ENCODE assay signal across 8 mouse cellular contexts in genomic region chr3:108770725-108771368, GRCm38 (mm10). TPM values are rescaled to one million over a fixed set of nuclear protein-coding genes. Genes with fewer than 3 reads are reported as not detected.
A peak's percentile ranks its signal among the peaks of the same experiment; 100 is the strongest.
DNase-seq lines count a peak whose midpoint lies in the region; ATAC-seq lines count a peak whose summit lies in the region.

No protein-coding gene starts in this region.

- H3K27me3 ChIP-seq in hindbrain, embryonic 12.5 days = no peaks in the 10 kb centered on the region
- peaks cover 6% of the 10 kb centered on the region; the same call in 1 of the 2 replicates for H3K27me3 ChIP-seq in lung, embryonic 15.5 days

- 0 out of 2 replicates have a peak, but pooled peaks cover 2% of the 10 kb centered on the region for H3K4me1 ChIP-seq in hindbrain, embryonic 12.5 days
- H3K4me1 ChIP-seq in lung, embryonic 15.5 days = peaks cover 28% of the 10 kb centered on the region

- peak; percentile 95 for DNase-seq in NIH3T3 (ENCODE audit: low read depth)
- peak; percentile 65 to 68 for DNase-seq in cerebellum, postnatal 14 days
- DNase-seq in frontal cortex, postnatal 10 days (ENCODE audit: low spot score in 2 of 2) = peak; percentile 34 to 45
- DNase-seq in layer of hippocampus, adult 9-10 months (ENCODE audit: low spot score) = peak; percentile 90
- peak; percentile 18 for DNase-seq in ovary, postnatal 10 days (ENCODE audit: low spot score)
- DNase-seq in thymus, postnatal 25 days = peak; percentile 55

- no peak overlapping the region for H3K4me3 ChIP-seq in hindbrain, embryonic 12.5 days
- H3K4me3 ChIP-seq in lung, embryonic 15.5 days = no peak overlapping the region

- H3K9ac ChIP-seq in hindbrain, embryonic 12.5 days = no peak overlapping the region
- H3K9ac ChIP-seq in lung, embryonic 15.5 days = no peak overlapping the region

- no peak overlapping the region for H3K27ac ChIP-seq in hindbrain, embryonic 12.5 days
- peak overlapping the region; percentile 89 for H3K27ac ChIP-seq in lung, embryonic 15.5 days

- WGBS in hindbrain, embryonic 12.5 days = 43% methylated on average over 6 of the region's 6 CpGs
- WGBS in lung, embryonic 15.5 days = 14% methylated on average over 6 of the region's 6 CpGs

- no peak overlapping the region for H3K4me2 ChIP-seq in hindbrain, embryonic 12.5 days (replicated peaks)
- peak overlapping the region; percentile 38 for H3K4me2 ChIP-seq in lung, embryonic 15.5 days

- H3K36me3 ChIP-seq in hindbrain, embryonic 12.5 days = no peaks in the 10 kb centered on the region
- H3K36me3 ChIP-seq in lung, embryonic 15.5 days = no peaks in the 10 kb centered on the region

- peak; percentile 72 for ATAC-seq in hindbrain, embryonic 12.5 days (ENCODE audit: low FRiP score)
- ATAC-seq in lung, embryonic 15.5 days (ENCODE audit: borderline replicate concordance, extremely low read depth, low FRiP score, low TSS enrichment) = peak; percentile 94

- no peaks in the 10 kb centered on the region for H3K9me3 ChIP-seq in hindbrain, embryonic 12.5 days (replicated peaks)
- H3K9me3 ChIP-seq in lung, embryonic 15.5 days = no peaks in the 10 kb centered on the region

RNA-seq across cellular contexts. Expression of gene Aknad1, which starts 31.4 kb away (rescaled TPM):
- 0.25 and 0.40 TPM in 2 replicates for polyA plus RNA-seq in hindbrain, embryonic 12.5 days (2016; fragmentation: Nextera tagmentation; extraction: Ambion mirVana)
- 0.09 TPM in 1 of 2 replicates, not detected in the other for polyA plus RNA-seq in lung, embryonic 15.5 days (2015; fragmentation: Nextera tagmentation; extraction: Ambion mirVana)

RNA-seq across cellular contexts. Expression of gene Gpsm2, which starts 48.7 kb away (rescaled TPM):
- 66.5 and 68.0 TPM in 2 replicates for polyA plus RNA-seq in hindbrain, embryonic 12.5 days (2016; fragmentation: Nextera tagmentation; extraction: Ambion mirVana)
- polyA plus RNA-seq in lung, embryonic 15.5 days (2015; fragmentation: Nextera tagmentation; extraction: Ambion mirVana) = 47.1 and 50.3 TPM in 2 replicates

Comparison
In these comparisons a context has a peak if more than half of its experiments do, and no peak if none do; other contexts are left out.
1. DNase-seq: peak in every context shown above with its lines; median percentile 95 in NIH3T3; 90 in layer of hippocampus, adult 9-10 months; 66 in cerebellum, postnatal 14 days; 55 in thymus, postnatal 25 days; 40 in frontal cortex, postnatal 10 days; 18 in ovary, postnatal 10 days.